Mouse (Mus musculus): ENCODE measurements around the gene Zfp428. TPM values are rescaled to one million over a fixed set of nuclear protein-coding genes. Genes with fewer than 3 reads are reported as not detected.

Zfp428 gene
- total and polyA plus RNA-seq, 3 experiments = 12.4 to 16.4 TPM; not detected in 1

- TF ChIP-seq NELFE (IDR thresholded peaks at IDR 0.05; ENCODE audit: low read depth, low read length) = peak; percentile 41; the same call in 1 of the 2 replicates
- peak; percentile 28 to 65; a peak in 2 of 4 replicates for TF ChIP-seq POLR2A (IDR thresholded peaks at IDR 0.05; ENCODE audit: control insufficient read depth in 1 of 2, insufficient read depth in 1 of 2, low read depth in 1 of 2, low read length in 2 of 2, poor library complexity in 1 of 2)
- TF ChIP-seq SIN3A (IDR thresholded peaks at IDR 0.05; ENCODE audit: low read length) = peak; percentile 47; the same call in 1 of the 2 replicates
- peak; percentile 84 for TF ChIP-seq MAX (IDR thresholded peaks at IDR 0.05; ENCODE audit: low read length)
- peak; percentile 78 for TF ChIP-seq USF1 (IDR thresholded peaks at IDR 0.05; ENCODE audit: low read depth, low read length)
- TF ChIP-seq CHD1 (IDR thresholded peaks at IDR 0.05; ENCODE audit: low read depth, low read length) = no peak
- TF ChIP-seq MYC (IDR thresholded peaks at IDR 0.05; ENCODE audit: low read depth, low read length) = peak; percentile 59; the same call in 1 of the 2 replicates
- TF ChIP-seq ELF1 (IDR thresholded peaks at IDR 0.05; ENCODE audit: low read depth, low read length) = no peak
- peak; percentile 96 for TF ChIP-seq MXI1 (IDR thresholded peaks at IDR 0.05; ENCODE audit: low read depth, low read length)
- TF ChIP-seq POLR2AphosphoS5 (IDR thresholded peaks at IDR 0.05; ENCODE audit: borderline replicate concordance, low read depth, low read length) = no peak
- TF ChIP-seq ZNF384 (IDR thresholded peaks at IDR 0.05; ENCODE audit: low read depth, low read length) = no peak
- Histone ChIP-seq H3K27me3 (ENCODE audit: control insufficient read depth in 1 of 2, insufficient read depth in 2 of 2, low read length in 2 of 2) (no peaks in the 10 kb centered on the region), H3K79me2 (ENCODE audit: control insufficient read depth, insufficient read depth, low read length, poor library complexity) (0 out of 2 replicates have a peak, but pooled peaks cover 2% of the 10 kb centered on the region), H3K27ac (ENCODE audit: control insufficient read depth, low read depth, low read length) (peak within 1 kb of the TSS; percentile 42), H3K4me3 (ENCODE audit: control insufficient read depth in 1 of 2, insufficient read depth in 1 of 2, low read depth in 2 of 2, low read length in 2 of 2) (peak within 1 kb of the TSS; percentile 66 to 84), H3K4me1 (ENCODE audit: control insufficient read depth in 1 of 2, insufficient read depth in 2 of 2, low read length in 2 of 2) (peaks cover 4 to 19% of the 10 kb centered on the region in 2 experiments), H3K9ac (ENCODE audit: control insufficient read depth, low read depth, low read length, poor library complexity, severe bottlenecking) (peak within 1 kb of the TSS; percentile 68), H3K9me3 (replicated peaks; ENCODE audit: insufficient read depth, low read length) (no peaks in the 10 kb centered on the region), H3K36me3 (ENCODE audit: control insufficient read depth in 1 of 2, insufficient read depth in 2 of 2, low read length in 2 of 2) (peaks cover 0 to 5% of the 10 kb centered on the region in 2 experiments; a peak in 2 of 4 replicates)
- DNase-seq (ENCODE audit: low read depth, low spot score) = peak; percentile 72
These were observed 44.2 kb upstream of the Zfp428 start, which contains the start of gene Plaur for GRCm38 (mm10) chr7:24462388-24463319. Gene Plaur, plus strand, starts transcription at chr7:24462484.

GRCm38 (mm10) chr7:24466835-24467234, 40.0 kb upstream of the Zfp428 start:
- DNase-seq (ENCODE audit: low read depth, low spot score) = no peak
- TF ChIP-seq MAX (IDR thresholded peaks at IDR 0.05; ENCODE audit: low read length) = no peak
- no peak for TF ChIP-seq SMC3 (IDR thresholded peaks at IDR 0.05; ENCODE audit: low read depth, low read length)
- TF ChIP-seq GABPA (IDR thresholded peaks at IDR 0.05; ENCODE audit: low read depth, low read length) = no peak
- TF ChIP-seq MXI1 (IDR thresholded peaks at IDR 0.05; ENCODE audit: low read depth, low read length) = no peak
- TF ChIP-seq E2F4 (IDR thresholded peaks at IDR 0.05; ENCODE audit: borderline replicate concordance, low read depth, low read length) = no peak
- no peak for TF ChIP-seq CHD2 (IDR thresholded peaks at IDR 0.05; ENCODE audit: low read length)
- no peak for TF ChIP-seq RCOR1 (IDR thresholded peaks at IDR 0.05; ENCODE audit: low read depth, low read length)
- no peak for TF ChIP-seq TCF12 (IDR thresholded peaks at IDR 0.05; ENCODE audit: low read depth, low read length)
- TF ChIP-seq JUND (IDR thresholded peaks at IDR 0.05; ENCODE audit: low read depth, low read length) = no peak
- H3K27me3 ChIP-seq (ENCODE audit: control insufficient read depth in 1 of 2, insufficient read depth in 2 of 2, low read length in 2 of 2) = no peaks in the 10 kb centered on the region
- H3K9me3 ChIP-seq (replicated peaks; ENCODE audit: insufficient read depth, low read length) = no peaks in the 10 kb centered on the region
- H3K9ac ChIP-seq (ENCODE audit: control insufficient read depth, low read depth, low read length, poor library complexity, severe bottlenecking) = no peak overlapping the region
- no peak overlapping the region for H3K4me3 ChIP-seq (ENCODE audit: control insufficient read depth in 1 of 2, insufficient read depth in 1 of 2, low read depth in 2 of 2, low read length in 2 of 2)
- peaks cover 2 to 14% of the 10 kb centered on the region in 2 experiments for H3K4me1 ChIP-seq (ENCODE audit: control insufficient read depth in 1 of 2, insufficient read depth in 2 of 2, low read length in 2 of 2)
- H3K27ac ChIP-seq (ENCODE audit: control insufficient read depth, low read depth, low read length) = no peak overlapping the region
- H3K79me2 ChIP-seq (ENCODE audit: control insufficient read depth, insufficient read depth, low read length, poor library complexity) = 0 out of 2 replicates have a peak, but pooled peaks cover 2% of the 10 kb centered on the region
- H3K36me3 ChIP-seq (ENCODE audit: control insufficient read depth in 1 of 2, insufficient read depth in 2 of 2, low read length in 2 of 2) = peaks cover 0 to 4% of the 10 kb centered on the region in 2 experiments; a peak in 2 of 4 replicates
